Mouse (Mus musculus): ENCODE data around the gene Rsph3b. TPM values are rescaled to one million over a fixed set of nuclear protein-coding genes. Genes with fewer than 3 reads are reported as not detected.
A peak's percentile ranks its signal among the peaks of the same experiment; 100 is the strongest.

Rsph3b gene
- total RNA-seq, 2 experiments from 2014 or later: 49.9 to 52.1 TPM

GRCm38 (mm10) chr17:6868810-6869209, 79.7 kb downstream of the Rsph3b start:
- DNase-seq (ENCODE audit: low spot score): no peak
- intact Hi-C loops (cut with DNase I): no loop called here

GRCm38 (mm10) chr17:6867740-6868139, 80.7 kb downstream of the Rsph3b start:
- no peak for DNase-seq (ENCODE audit: low spot score)
- intact Hi-C loops (cut with DNase I): no loop called here

- intact Hi-C loops (cut with DNase I): no loop called here
- DNase-seq (ENCODE audit: low spot score): no peak
These were observed 81.9 kb downstream of the Rsph3b start for GRCm38 (mm10) chr17:6866576-6866975.

- intact Hi-C loops (cut with DNase I): no loop called here
- DNase-seq (ENCODE audit: low spot score): no peak
These were observed 82.9 kb downstream of the Rsph3b start for GRCm38 (mm10) chr17:6865580-6865979.

GRCm38 (mm10) chr17:6864869-6865268, 83.6 kb downstream of the Rsph3b start:
- intact Hi-C loops (cut with DNase I): no loop called here
- DNase-seq (ENCODE audit: low spot score): no peak

- intact Hi-C loops (cut with DNase I): no loop called here
These were observed 85.0 kb downstream of the Rsph3b start for GRCm38 (mm10) chr17:6863521-6863920.

GRCm38 (mm10) chr17:6862040-6862780, 86.3 kb downstream of the Rsph3b start:
- intact Hi-C loops (cut with DNase I): no loop called here
- DNase-seq (ENCODE audit: low spot score): no peak

More at GRCm38 (mm10) chr17:6863521-6863920, 85.0 kb downstream of the Rsph3b start:
- peak; percentile 20 for DNase-seq (ENCODE audit: low spot score)

- intact Hi-C loops (cut with DNase I): no loop called here
These were observed 87.1 kb downstream of the Rsph3b start for GRCm38 (mm10) chr17:6861181-6862039.

GRCm38 (mm10) chr17:6860491-6860897, 88.0 kb downstream of the Rsph3b start:
- no peak for DNase-seq (ENCODE audit: low spot score)
- intact Hi-C loops (cut with DNase I): no loop called here

More at GRCm38 (mm10) chr17:6861181-6862039, 87.1 kb downstream of the Rsph3b start:
- DNase-seq (ENCODE audit: low spot score): no peak

- intact Hi-C loops (cut with DNase I): no loop called here
- no peak for DNase-seq (ENCODE audit: low spot score)
These were observed 88.4 kb downstream of the Rsph3b start for GRCm38 (mm10) chr17:6860067-6860466.

Small RNA genes within 50 kb of the gene (microRNA-seq; reads per million reads assigned to microRNA genes)
- not detected for gene Mir692-1

Other genes with a start within 250 kb of the Rsph3b start
- 10 to 100 TPM; 39.3 to 43.6 TPM for gene Ezr, start 165.9 kb downstream of the Rsph3b start, total RNA-seq (2021)
- gene Tagap1, start 12.5 kb upstream of the Rsph3b start, total RNA-seq (2021): 1 to 10 TPM; 6.9 to 7.4 TPM
- gene Rnaset2b, start 22.0 kb upstream of the Rsph3b start, total RNA-seq (2021): 100 to 1,000 TPM; 166 to 167 TPM
- gene Gm49721, start 30.2 kb upstream of the Rsph3b start, total RNA-seq (2021): not detected
- gene Gm1604a, start 76.9 kb upstream of the Rsph3b start, total RNA-seq (2021): not detected
- 10 to 100 TPM; 23.2 to 23.7 TPM for gene Rps6ka2, start 221.4 kb upstream of the Rsph3b start, total RNA-seq (2021)